Mouse (Mus musculus) induced T-regulatory cell, adult 2 months (primary cell): Measurements from ENCODE around the gene Prnp.

Experiments used
- DNase-seq: peaks from one replicate; pipeline ENCODE4 v3.0.0-alpha.2; 2012; ENCODE audit warnings: low read depth

Prnp gene

DNA sequence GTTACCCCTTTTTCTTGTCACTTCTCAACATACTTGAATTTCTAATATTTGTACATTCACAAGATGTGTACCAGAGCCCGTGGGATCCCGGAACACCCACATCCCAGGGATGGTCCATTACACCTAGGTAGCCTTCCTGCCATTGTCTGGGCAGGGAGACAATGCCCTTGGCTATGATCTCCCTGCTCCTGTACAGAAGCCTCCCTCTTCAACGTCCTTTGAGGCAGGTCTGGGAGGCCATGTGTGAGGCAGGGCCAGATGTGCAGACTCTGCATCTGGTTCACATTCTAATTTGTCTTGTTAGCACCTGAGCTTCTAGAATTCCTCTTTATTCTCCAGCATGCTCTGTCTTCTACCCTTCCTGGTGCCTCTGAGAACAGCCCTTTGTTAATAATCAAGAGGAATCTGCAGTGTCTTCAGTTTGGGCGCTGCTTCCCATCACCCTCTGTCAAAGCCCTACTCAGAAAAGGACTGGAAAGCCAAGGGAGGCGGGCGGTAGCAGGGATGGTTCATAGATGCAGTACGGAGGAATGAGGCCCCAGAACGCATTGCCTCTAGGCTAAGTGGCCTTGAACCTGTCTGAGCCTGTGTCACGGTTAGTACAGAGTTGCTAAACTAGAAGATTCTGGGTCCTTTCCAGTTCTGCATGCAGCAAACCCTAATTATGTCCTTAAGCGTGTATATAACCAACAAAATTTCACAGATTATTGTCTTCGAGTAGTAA is 39.4 kb downstream of the Prnp start:
- no peak for DNase-seq

DNA sequence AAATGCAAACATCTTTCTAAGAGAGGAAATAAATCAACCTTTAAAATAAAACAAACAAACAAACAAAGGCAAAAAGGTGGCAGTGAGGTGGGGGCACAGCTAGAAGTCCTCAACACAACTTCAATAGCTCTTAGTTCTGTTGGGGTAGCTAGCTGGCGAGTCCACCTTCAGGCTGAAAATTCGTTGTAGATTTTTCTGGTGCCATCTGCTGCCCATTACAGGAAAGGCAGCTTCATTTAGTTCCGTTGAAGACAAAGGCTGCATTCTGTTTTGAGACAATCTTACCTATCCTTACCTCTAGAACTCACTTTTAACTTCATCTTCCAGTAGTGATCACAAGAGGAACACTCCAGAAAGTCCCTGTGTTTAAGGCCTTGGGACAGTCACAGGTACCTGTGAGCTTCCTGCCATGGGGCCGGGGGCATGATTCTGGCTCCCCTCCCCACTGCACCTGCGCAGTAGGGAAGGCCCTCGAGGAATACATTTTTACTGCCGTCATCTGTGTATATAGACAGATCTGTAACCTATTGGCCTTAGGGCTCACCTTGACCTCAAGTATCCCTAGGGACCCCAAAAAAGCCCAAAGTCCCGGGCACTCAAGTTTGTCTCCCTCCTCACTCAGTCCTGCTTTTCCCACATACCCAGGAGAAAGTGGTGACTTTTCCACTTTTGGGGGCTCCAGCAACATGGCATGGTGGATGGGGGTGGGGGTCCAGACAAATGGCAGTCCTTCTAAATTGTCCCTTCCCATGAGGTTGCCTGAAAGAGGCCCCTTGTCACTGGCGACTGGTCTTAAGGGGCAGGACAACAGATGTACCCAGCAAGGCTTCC is 40.3 kb downstream of the Prnp start:
- DNase-seq, result peak; percentile 76

DNA sequence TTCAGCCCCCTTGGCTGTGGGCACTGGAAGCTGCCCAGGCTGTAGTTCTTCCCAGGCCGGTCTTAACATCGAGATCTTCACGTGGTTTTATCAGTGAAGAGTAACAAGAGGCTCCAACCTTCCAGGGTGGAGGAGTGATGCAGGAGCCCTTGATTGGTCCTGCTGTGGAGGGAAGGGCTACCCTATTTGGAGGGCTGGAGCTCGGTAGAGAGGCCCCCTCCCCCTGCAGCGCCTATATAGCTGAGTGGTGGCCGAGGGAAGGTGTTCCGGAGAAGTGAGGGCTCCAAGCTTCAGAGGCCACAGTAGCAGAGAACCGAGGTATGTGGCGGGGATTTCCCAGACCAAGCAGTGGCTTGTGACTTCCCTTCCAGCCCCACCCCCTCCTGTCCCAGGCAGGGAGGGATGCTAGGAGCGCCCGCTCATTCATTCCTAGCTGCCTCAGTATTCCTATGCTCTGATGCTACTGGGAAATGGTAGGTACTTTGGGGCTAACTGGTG is 40.9 kb downstream of the Prnp start, which contains the start of gene Prnd:
Gene Prnd, plus strand, starts transcription at position 264 of the 498 bp plus-strand sequence.
- DNase-seq, result peak; percentile 73

DNA sequence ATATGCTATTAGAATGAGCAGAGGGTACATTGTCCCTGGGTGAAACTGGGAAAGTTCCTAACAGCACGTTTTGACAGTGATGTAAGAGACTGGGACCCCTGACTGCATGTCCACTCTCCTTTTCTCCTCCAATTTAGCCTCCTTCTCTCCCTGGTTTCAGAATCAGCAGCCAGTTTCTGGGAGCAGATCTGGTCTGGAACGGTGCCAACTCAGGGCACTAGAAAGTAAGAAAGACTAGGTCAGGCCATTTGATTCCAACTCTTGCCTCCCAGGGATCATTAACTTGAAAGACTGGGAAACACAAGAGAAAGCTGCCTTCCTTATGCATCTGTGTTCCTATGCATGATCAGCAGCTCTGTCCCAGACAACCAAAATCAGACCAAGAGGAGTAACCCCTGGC is 42.7 kb downstream of the Prnp start:
- DNase-seq, result no peak

DNA sequence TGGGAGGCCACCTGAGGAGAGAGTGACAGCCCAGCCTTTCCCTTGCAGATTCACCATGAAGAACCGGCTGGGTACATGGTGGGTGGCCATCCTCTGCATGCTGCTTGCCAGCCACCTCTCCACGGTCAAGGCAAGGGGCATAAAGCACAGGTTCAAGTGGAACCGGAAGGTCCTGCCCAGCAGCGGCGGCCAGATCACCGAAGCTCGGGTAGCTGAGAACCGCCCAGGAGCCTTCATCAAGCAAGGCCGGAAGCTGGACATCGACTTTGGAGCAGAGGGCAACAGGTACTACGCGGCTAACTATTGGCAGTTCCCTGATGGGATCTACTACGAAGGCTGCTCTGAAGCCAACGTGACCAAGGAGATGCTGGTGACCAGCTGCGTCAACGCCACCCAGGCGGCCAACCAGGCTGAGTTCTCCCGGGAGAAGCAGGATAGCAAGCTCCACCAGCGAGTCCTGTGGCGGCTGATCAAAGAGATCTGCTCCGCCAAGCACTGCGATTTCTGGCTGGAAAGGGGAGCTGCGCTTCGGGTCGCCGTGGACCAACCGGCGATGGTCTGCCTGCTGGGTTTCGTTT is 43.3 kb downstream of the Prnp start:
- DNase-seq, result no peak

DNA sequence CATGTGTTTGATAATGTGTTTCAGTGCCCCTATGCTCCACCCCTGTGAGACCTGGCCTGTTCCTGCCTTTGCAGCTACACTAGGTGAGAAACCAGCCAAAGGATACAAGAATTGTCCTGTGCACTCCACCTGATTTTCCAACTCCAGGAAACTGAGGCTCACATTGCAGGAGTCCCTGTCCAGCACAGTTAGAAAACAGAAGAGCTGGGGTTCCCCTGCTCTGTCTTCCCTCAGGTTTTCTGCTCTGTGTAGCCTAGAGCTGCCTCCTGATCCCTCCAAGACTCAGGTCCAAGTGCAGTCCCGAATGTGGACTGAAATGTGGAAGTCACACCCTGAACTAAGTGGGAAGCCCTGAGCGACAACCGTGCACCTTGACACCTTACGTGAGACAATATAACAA is 44.0 kb downstream of the Prnp start:
- no peak for DNase-seq

DNA sequence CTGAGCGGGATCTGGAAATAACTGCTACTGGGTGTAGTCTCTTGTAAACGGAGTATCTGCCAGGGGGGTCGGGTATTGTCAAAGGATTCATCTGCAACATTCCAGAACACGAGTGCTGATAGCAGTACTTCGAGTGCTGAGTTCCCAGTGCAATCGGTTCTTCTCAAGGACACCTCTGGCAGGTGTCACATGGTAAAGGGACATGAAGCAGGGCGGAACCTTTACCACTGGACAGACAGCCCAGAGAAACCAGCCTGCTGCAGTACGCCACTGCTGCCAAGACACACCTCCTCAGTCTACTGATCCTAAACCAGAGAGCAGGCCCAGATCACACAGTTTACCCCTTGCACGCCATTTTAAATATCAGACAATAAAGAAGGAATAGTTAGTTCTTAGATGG is 45.1 kb downstream of the Prnp start:
- peak; percentile 14 for DNase-seq

DNA sequence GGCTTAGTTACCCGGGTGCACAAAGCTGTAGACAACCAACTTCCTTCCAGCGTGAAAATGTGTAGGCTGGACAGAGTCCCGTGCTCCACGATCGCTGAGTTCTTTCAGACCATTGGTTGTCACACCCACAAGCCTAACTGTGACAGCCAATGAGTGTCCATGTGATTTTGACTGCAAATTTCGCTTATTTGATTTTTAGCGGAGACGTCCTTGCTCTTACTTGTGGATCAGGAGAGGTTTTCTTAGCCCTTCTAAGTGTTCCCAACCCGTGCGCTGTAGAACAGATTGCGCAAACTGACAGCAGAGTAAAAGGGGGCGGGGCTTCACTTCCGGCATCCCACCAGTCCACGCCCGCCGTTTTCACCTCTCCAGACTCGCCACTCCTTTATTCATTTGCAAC is 45.5 kb downstream of the Prnp start:
- DNase-seq, result peak; percentile 58

DNA sequence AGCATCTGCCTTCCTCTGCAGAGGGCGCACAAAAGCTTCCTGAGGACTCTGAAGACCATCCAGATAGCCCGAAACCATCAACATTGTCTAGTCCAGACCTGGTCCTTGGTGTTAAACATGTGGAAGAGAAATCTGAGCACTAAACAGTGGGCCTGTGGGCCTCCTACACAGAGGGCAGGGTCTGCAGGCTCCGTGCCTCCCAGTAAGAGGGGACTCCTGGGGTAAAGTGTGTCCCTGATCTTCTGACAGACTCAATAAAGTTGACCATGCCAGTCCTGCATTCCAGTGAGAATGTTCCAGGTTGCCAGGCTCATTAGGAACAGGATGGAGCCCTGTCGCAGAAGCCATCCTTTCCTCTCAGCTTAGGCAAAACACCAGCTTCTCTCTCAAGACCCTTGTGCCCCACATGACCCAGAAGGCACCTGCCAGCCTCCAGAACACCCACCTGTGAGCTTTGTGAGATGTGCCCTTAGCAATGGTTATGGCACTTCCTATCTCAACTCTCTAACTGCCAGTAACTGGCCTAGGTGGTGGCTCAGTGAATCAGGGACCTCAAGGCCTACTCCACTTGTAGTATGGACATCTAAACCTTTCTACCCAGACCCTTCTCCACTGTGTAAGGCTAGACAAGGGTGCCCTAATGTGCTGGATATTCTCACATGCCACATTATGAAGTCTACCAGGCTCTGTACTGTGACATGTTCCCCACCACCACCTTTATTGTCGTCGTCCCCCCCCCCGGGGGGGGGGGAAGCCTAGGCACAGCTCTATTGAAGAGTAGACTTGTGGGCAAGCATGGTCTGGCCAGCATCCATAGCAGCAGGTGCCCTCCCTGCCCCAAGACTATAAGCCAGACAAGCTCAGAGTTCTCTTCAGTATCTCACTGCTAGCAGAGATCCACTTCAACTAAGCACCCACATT is 46.9 kb downstream of the Prnp start:
- no peak for DNase-seq

DNA sequence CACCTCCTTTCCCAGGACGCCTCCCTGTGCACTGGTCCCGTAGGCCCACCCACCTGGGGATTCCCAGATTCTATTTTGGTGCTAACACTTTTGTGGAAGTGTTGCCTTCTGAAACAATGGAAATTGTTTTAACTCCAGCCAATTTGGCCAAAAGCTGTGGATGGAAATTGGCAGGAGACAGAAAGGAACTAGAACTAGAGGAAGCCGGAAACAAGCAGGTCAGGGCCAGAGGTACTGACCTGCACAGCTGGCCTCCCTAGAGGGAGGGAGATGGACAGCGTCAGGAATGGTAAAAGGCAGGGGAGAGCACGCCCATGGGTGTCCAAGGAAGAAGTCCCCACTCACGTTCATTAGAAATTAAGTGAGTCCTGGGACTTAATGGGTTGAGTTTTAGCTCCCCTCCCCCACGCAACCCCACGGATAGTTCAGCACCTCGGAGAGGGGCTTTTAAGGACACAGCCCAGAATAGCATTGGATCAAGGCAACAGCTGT is 48.0 kb downstream of the Prnp start:
- peak; percentile 24 for DNase-seq

DNA sequence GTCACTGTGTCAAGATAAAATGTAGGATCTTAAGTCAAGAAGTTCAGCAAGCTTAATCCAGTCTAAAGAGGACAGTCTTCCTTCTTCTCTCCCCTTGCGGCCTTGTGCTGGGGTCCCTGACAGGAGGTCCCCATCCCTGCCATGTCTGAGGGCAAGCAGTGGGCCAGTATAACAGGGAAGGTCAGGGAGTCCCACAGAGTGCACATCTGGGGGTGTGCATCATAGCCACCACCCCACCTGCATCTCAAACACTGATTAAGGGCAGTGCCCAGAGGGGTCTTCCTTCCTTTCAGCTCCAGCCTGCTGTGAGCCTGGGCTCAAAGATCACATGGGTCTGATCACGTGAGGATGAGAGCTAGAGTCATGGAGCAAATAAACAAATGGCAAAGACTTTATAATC is 51.9 kb downstream of the Prnp start:
- DNase-seq, result no peak

DNA sequence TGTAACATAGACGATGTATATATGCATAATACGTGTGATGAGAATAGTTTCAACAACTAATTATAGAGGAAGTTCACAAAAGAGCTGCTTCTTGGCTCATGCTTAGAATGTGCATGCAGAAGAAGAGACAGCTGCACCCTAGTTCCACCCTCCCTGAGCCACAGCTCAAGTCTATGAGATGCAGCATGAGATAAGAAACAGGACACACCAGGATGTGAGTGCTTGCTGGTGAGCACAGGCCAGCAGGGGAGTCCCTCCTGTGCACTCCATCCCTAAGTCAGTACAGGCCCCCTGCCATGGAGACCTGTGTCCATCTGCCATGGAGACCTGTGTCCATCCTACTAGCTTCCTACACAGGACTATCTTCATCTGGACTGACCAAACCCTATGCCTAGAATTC is 60.9 kb downstream of the Prnp start:
- DNase-seq, result no peak

DNA sequence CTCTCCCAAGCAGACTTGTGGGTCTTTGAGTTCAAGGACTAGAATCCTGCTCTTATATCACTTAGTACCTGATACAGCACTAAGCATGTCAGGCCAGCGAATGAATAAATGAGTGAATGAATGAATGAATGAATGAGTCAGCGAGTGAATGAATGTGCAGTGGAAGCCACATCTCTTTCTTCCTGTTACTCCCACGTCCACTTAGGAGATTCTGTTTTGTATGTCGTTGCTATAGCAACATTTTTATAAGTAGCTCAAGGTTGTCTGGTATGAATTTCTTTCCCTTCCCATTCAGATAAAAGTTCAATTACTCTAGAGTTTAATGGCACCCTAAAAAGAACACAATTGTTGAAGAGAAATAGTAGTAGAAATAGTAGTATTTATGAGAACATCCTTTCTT is 61.4 kb downstream of the Prnp start:
- DNase-seq, result no peak

DNA sequence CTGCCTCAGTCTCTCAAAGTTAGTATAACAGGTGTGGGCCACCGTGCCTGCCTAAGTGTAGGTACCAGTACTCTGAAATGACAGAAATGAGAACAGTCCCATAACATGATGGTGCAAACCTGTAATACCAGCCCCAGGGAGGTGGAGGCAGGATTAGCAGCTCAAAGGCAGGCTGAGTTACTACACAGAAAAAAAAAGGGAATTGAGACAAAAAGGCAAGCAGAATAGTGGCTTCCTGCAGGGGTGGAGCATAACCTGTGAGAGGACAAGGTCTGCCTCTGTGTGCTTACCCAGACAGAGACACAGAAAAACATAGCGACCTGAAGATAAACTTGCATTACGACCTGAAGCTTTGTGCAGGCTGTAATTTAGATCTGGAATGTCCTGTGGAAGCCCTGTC is 66.9 kb downstream of the Prnp start:
- DNase-seq, result no peak

DNA sequence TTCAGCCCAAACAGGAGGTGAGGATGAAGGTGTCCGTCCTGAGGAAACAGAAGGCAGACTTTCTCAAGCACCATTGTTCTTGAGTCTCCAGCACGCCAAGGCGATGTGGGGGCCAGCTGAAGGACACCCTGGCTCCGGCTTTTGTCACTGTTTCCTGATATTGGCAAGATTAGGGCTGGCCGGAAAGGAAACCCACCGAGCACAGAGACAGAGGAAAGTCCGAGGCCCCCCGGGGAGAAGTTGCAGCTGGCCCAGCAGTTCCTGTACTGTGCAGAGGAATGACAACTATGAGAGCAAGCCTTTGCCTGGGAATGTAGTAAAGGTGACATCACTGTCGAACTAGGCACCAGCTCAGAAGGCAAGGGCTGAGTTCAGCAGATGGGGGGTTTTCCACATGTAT is 71.1 kb downstream of the Prnp start:
- DNase-seq, result no peak

DNA sequence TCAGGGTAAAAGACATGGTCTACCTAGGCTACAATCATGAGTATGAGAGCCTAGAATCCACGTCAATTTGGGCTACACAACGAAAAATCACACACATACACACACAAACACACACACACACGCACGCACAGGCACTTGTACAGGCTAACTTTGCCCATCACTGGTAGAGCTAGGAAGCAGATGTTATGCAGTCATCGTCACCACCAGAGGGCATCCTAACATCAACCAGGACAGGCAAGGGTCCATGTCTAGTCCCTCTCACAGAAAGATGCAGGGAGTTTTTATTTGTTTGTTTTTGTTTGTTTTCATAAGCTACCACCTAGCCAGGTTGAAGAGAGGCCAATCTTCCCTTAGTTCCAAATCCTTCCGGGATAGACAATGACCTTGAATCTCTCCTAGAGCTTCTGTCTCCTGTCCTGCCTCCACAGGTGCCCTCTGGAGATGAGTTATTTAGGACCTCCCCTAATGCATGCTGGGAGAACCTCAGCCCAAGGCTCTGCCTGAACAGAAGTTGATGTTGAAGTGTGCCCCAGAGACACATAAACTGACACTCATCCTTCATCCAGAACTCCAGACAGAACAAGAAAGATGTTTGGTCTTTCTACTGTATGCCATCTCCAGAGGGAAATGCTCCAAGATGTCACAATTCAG is 72.9 kb downstream of the Prnp start:
- DNase-seq, result peak; percentile 87

DNA sequence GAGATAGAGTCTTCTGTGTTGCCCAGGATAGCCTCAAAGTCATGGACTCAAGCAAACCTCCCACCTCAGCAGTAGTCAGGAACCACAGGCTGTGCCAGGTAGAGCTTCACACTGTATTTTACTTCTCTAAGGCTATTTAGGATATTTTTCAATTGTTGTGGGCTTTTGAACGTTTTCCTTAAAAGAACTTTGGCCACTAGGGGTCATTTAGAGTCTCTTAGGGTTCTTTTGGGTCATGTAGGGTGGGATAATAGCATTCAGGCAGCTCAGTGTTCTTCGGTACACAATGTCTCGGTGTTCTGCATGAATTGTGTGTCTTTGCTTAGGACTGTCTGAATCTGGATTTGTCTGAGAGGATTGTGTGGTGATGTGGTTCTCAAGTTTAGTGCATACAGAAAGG is 78.2 kb downstream of the Prnp start:
- peak; percentile 37 for DNase-seq
